Mouse (Mus musculus) limb, embryonic 11.5 days (tissue): ENCODE measurements around the gene Itgav. TPM values are rescaled to one million over a fixed set of nuclear protein-coding genes. Genes with fewer than 3 reads are reported as not detected.

Experiments
- ATAC-seq: fragments of 200-750 bp; cut with Nextera tagmentation; 2 replicates; pipeline ENCODE4 v1.8.0; 2017; ENCODE audit warnings: low read depth; ENCODE audit not compliant: insufficient number of reproducible peaks, low FRiP score, low TSS enrichment
- DNase-seq: peaks from one replicate; pipeline ENCODE4 v3.0.0-alpha.2; 2015; ENCODE audit warnings: low spot score
- H3K27ac ChIP-seq: fragments of 300-500 bp; sonication (generic); replicated peaks from 2 replicates; pipeline ENCODE4 v1.5.1; 2014; ENCODE audit warnings: low read depth, mild to moderate bottlenecking, low read length
- H3K27me3 ChIP-seq: fragments of 300-500 bp; sonication (generic); 2 replicates; pipeline ENCODE4 v1.6.1; 2014; ENCODE audit warnings: mild to moderate bottlenecking, low read length, mixed read lengths; ENCODE audit not compliant: control insufficient read depth, insufficient read depth
- H3K36me3 ChIP-seq: fragments of 300-500 bp; sonication (generic); 2 replicates; pipeline ENCODE4 v1.6.1; 2014; ENCODE audit warnings: mild to moderate bottlenecking, low read length, moderate library complexity, mixed read lengths; ENCODE audit not compliant: control insufficient read depth, insufficient read depth
- H3K4me1 ChIP-seq: fragments of 300-500 bp; sonication (generic); 2 replicates; pipeline ENCODE4 v1.6.1; 2014; ENCODE audit warnings: low read length, mixed read lengths; ENCODE audit not compliant: control insufficient read depth, insufficient read depth
- H3K4me2 ChIP-seq: fragments of 300-500 bp; sonication (generic); 2 replicates; pipeline ENCODE4 v1.6.1; 2014; ENCODE audit warnings: low read depth, mild to moderate bottlenecking, moderate library complexity; ENCODE audit not compliant: severe bottlenecking
- H3K4me3 ChIP-seq: fragments of 300-500 bp; sonication (generic); 2 replicates; pipeline ENCODE4 v1.5.1; 2014; ENCODE audit warnings: low read depth, low read length
- H3K9ac ChIP-seq: fragments of 300-500 bp; sonication (generic); 2 replicates; pipeline ENCODE4 v1.6.1; 2014; ENCODE audit warnings: mild to moderate bottlenecking, low read length
- H3K9me3 ChIP-seq: fragments of 300-500 bp; sonication (generic); 2 replicates; pipeline ENCODE4 v1.6.1; 2016; ENCODE audit warnings: low read length; ENCODE audit not compliant: control insufficient read depth
- WGBS: fragments of 180-500 bp; shearing (Covaris S2); extraction: QIAGEN DNeasy Blood & Tissue Kit; methylation state at CpG from one replicate; pipeline ENCODE4 v1.1.7; 2014; 5-methylcytosine and 5-hydroxymethylcytosine counted together
- polyA plus RNA-seq: library from polyadenylated mRNA; unstranded; fragments of >200 nt; fragmentation: Nextera tagmentation; extraction: Ambion mirVana; gene quantifications from 2 replicates; pipeline ENCODE4 v1.2.1, GENCODE M21; 2014

The Itgav gene
- 66.3 and 78.2 TPM in 2 replicates for polyA plus RNA-seq

- peak; percentile 84 for DNase-seq
- no peaks in the 10 kb centered on the region for H3K27me3 ChIP-seq
- peak within 1 kb of the TSS; percentile 84 for H3K4me3 ChIP-seq
- H3K36me3 ChIP-seq = no peaks in the 10 kb centered on the region
- under 1% methylated on average over 80 of the region's 84 CpGs for WGBS
- peak; percentile 94 for ATAC-seq
- peak within 1 kb of the TSS; percentile 96 for H3K27ac ChIP-seq
- no peaks in the 10 kb centered on the region for H3K4me1 ChIP-seq
- H3K4me2 ChIP-seq = peak within 1 kb of the TSS; percentile 54
- peak within 1 kb of the TSS; percentile 94 for H3K9ac ChIP-seq
- no peaks in the 10 kb centered on the region for H3K9me3 ChIP-seq
These were observed at the start of gene Itgav for GRCm38 (mm10) chr2:83723921-83724826. TSS of gene Itgav (plus strand) at chr2:83724397.

DNA sequence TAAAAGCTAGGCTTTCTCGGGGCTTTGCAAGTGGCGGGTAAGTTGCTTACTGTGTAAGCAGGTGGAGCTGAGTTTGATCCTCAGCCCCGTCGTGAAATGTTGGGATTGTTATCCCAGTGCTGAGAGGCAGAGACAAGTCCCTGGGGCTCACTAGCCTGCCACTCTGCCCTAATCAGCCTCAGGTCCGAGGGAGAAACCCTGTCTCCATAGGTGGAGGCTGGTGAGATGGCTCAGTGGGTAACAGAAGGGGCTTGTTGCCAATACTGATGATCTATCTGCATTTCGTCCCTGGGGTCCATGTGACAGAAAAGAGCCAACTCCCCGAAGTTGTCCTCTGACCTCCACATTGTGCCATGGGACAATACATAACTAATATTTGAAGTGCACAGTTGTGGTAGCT is 49.8 kb upstream of the Itgav start:
- no peaks in the 10 kb centered on the region for H3K9me3 ChIP-seq
- no peak overlapping the region for H3K4me2 ChIP-seq
- no peaks in the 10 kb centered on the region for H3K36me3 ChIP-seq
- no peaks in the 10 kb centered on the region for H3K4me1 ChIP-seq
- no peak overlapping the region for H3K4me3 ChIP-seq
- H3K27me3 ChIP-seq = no peaks in the 10 kb centered on the region
- no peak for DNase-seq
- no peak overlapping the region for H3K27ac ChIP-seq
- no peak overlapping the region for H3K9ac ChIP-seq
- WGBS = 88% methylated on average over 7 of the region's 7 CpGs
- no peak for ATAC-seq

DNA sequence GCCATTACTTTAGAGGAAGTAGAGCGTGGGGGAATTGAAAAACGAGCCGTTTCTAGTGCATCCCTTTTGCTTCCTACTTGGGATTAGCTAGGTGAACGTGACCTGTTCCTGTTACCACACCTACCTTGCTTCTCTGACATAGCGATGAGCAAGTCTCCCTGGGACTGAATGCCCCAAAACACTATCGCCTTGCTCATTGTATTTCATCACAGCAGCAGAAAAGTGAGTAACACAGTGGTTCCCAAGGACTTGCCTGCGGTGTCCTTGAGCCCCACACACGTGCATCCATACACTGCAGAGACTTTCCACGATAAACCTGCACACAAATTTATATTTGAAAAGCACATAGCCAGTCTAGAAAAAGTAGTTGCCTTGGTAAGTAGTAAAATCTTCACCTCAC is 49.3 kb upstream of the Itgav start:
- DNase-seq (no peak), ATAC-seq (no peak)
- no peak overlapping the region for H3K4me2 ChIP-seq
- H3K4me3 ChIP-seq = no peak overlapping the region
- H3K4me1 ChIP-seq = no peaks in the 10 kb centered on the region
- no peak overlapping the region for H3K9ac ChIP-seq
- no peaks in the 10 kb centered on the region for H3K27me3 ChIP-seq
- H3K36me3 ChIP-seq = no peaks in the 10 kb centered on the region
- H3K27ac ChIP-seq = no peak overlapping the region
- no peaks in the 10 kb centered on the region for H3K9me3 ChIP-seq
- 88% methylated on average over 9 of the region's 9 CpGs for WGBS

- H3K9me3 ChIP-seq = no peaks in the 10 kb centered on the region
- no peak overlapping the region for H3K27ac ChIP-seq
- 48% methylated on average over 5 of the region's 5 CpGs for WGBS
- DNase-seq (no peak), ATAC-seq (no peak)
- no peaks in the 10 kb centered on the region for H3K4me1 ChIP-seq
- H3K9ac ChIP-seq = no peak overlapping the region
- no peak overlapping the region for H3K4me3 ChIP-seq
- H3K4me2 ChIP-seq = no peak overlapping the region
- no peaks in the 10 kb centered on the region for H3K27me3 ChIP-seq
- H3K36me3 ChIP-seq = no peaks in the 10 kb centered on the region
These were observed 48.5 kb upstream of the Itgav start for GRCm38 (mm10) chr2:83675681-83676080.

DNA sequence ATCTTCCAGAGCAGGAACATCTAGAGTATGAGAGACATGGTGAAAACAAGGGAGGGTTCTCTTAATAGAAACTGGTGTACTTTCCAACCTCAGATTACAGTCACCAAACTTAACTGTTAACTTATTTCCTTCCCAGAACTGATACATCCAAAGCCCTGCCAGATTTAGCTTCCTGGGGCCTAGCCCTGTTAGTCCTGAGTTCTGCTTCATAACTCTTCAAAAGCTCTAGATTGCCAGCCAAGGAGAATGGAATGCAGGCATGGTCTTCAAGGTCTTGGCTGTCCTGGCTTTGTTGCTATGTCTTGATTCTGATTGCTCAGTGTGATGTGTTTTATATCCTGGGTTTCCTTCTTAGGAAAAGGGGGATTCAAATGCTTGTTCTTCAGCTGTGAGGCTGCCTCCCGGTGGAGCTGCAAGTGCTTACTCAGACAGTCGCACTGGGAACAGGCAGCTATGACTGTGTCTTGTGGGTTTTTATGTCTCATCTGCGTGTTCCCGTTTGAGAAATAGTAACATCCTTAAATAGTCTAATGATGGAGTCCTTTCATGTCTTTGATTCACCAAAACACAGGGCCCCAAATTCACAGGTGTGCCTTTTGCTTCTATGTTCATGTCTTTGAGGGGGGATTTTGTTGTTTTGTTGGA is 47.8 kb upstream of the Itgav start:
- Histone ChIP-seq H3K27ac (no peak overlapping the region), H3K4me2 (no peak overlapping the region), H3K36me3 (no peaks in the 10 kb centered on the region), H3K9me3 (no peaks in the 10 kb centered on the region), H3K4me1 (no peaks in the 10 kb centered on the region), H3K9ac (no peak overlapping the region), H3K27me3 (no peaks in the 10 kb centered on the region), H3K4me3 (no peak overlapping the region)
- ATAC-seq (no peak), DNase-seq (no peak)
- 89% methylated on average over 4 of the region's 4 CpGs for WGBS

- ATAC-seq = no peak
- WGBS = 86% methylated on average over 8 of the region's 8 CpGs
- H3K4me1 ChIP-seq = no peaks in the 10 kb centered on the region
- H3K27ac ChIP-seq = no peak overlapping the region
- DNase-seq = no peak
- H3K36me3 ChIP-seq = no peaks in the 10 kb centered on the region
- no peak overlapping the region for H3K4me2 ChIP-seq
- H3K4me3 ChIP-seq = no peak overlapping the region
- H3K9ac ChIP-seq = no peak overlapping the region
- no peaks in the 10 kb centered on the region for H3K9me3 ChIP-seq
- H3K27me3 ChIP-seq = no peaks in the 10 kb centered on the region
These were observed 42.9 kb upstream of the Itgav start for GRCm38 (mm10) chr2:83681332-83681731.

GRCm38 (mm10) chr2:83681785-83682184 is 42.4 kb upstream of the Itgav start:
- Histone ChIP-seq H3K9ac (no peak overlapping the region), H3K4me2 (no peak overlapping the region), H3K4me3 (no peak overlapping the region), H3K9me3 (no peaks in the 10 kb centered on the region), H3K27me3 (no peaks in the 10 kb centered on the region), H3K36me3 (no peaks in the 10 kb centered on the region), H3K4me1 (no peaks in the 10 kb centered on the region), H3K27ac (no peak overlapping the region)
- DNase-seq (no peak), ATAC-seq (no peak)
- WGBS = 54% methylated on average over 6 of the region's 6 CpGs

GRCm38 (mm10) chr2:83682282-83682681 is 41.9 kb upstream of the Itgav start:
- DNase-seq (no peak), ATAC-seq (no peak)
- WGBS = 78% methylated on average over 8 of the region's 8 CpGs
- H3K4me1 ChIP-seq = no peaks in the 10 kb centered on the region
- H3K4me3 ChIP-seq = no peak overlapping the region
- no peak overlapping the region for H3K27ac ChIP-seq
- H3K4me2 ChIP-seq = no peak overlapping the region
- H3K9me3 ChIP-seq = no peaks in the 10 kb centered on the region
- no peaks in the 10 kb centered on the region for H3K36me3 ChIP-seq
- H3K9ac ChIP-seq = no peak overlapping the region
- H3K27me3 ChIP-seq = no peaks in the 10 kb centered on the region
